Mouse (Mus musculus) CH12F3 (cell line): ENCODE measurements around the gene Lrfn3.

Experiments used
- in situ Hi-C: fragments of 300-500 bp; cut with MboI; formaldehyde crosslinking; loops from 2 replicates; pipeline ENCODE4 v1.14.3; 2020; ENCODE audit warnings: low sequenced_read_pairs

Lrfn3 gene

GRCm38 (mm10) chr7:30346635-30347379 lies 15.8 kb downstream of the Lrfn3 start:
- in situ Hi-C loops = no loop called here

GRCm38 (mm10) chr7:30339432-30340109 lies 23.0 kb downstream of the Lrfn3 start:
- in situ Hi-C loops = no loop called here

- in situ Hi-C loops = no loop called here
Observed at GRCm38 (mm10) chr7:30336384-30336783, 26.2 kb downstream of the Lrfn3 start.

GRCm38 (mm10) chr7:30335688-30336087 lies 26.9 kb downstream of the Lrfn3 start:
- in situ Hi-C loops = no loop called here

GRCm38 (mm10) chr7:30334563-30334962 lies 28.0 kb downstream of the Lrfn3 start:
- in situ Hi-C loops = no loop called here

DNA sequence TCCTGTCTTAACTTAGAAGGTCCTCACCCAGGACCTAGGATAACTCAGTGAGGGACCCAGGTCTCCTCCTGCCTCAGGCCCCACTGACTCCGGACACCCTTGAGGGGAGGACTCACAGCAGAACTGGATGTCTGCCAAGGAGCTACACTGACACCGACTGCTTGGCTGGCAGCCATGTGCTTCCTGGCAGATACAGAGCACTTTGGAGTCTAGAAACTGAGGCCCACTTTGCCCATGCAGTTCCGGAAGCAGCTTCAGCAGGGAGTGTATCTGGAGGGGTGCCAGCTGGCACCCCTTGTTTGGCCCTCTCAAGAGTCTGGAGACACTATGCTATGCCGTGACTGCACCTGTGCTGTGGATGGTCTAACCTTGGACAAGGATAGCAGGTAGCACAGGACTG lies 29.1 kb downstream of the Lrfn3 start:
- in situ Hi-C loops = no loop called here

DNA sequence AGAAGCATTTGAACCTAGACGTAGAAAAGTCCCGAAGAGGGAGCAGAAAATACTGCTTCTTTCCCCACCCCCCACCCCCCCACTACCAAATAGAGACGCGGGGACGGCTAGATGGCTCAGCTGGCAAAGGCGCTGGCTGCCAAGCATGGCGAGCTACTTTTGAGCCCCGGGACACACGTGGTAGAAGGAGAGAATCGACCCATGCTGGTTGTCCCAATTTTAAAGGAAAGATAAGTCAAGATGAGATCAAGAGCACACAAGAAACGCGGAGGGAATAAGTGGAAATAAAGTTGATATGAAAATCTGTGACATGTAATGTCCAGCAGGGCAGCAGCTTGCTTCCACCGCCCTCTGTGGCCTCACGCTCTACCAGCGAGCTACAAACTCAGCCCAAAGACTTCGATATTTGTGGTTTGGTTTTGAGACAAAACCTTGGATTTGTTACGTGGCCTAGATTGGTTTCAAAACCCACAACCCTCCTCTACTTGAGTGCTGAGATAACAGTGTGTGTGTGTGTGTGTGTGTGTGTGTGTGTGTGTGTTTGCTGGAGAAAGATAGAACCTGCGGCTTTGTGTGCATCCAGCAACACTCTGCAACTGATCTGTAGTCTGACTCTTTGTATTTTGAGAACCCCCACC lies 29.8 kb downstream of the Lrfn3 start:
- in situ Hi-C loops = no loop called here

- in situ Hi-C loops = no loop called here
Observed at GRCm38 (mm10) chr7:30331887-30332286, 30.7 kb downstream of the Lrfn3 start.

GRCm38 (mm10) chr7:30328379-30328778 lies 34.2 kb downstream of the Lrfn3 start:
- in situ Hi-C loops = no loop called here

- in situ Hi-C loops = no loop called here
Observed at GRCm38 (mm10) chr7:30327140-30327539, 35.4 kb downstream of the Lrfn3 start.

DNA sequence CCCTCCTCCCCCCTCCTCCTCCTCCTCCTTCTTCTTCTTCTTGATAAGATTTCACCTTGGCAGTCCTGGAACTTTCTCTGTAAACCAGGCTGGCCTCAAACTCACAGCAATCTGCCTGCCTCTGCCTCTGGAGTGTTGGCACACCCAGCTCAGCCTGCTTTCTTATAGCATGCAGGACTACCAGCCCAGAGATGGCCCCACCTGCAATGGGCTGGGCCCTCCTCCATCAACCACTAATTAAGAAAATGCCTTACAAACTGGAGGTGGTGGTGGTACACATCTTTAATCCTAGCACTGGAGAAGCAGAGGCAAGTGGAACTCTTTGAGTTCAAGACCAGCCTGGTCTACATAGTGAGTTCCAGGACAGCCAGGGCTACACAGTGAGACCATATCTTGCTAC lies 36.1 kb downstream of the Lrfn3 start:
- in situ Hi-C loops = no loop called here

DNA sequence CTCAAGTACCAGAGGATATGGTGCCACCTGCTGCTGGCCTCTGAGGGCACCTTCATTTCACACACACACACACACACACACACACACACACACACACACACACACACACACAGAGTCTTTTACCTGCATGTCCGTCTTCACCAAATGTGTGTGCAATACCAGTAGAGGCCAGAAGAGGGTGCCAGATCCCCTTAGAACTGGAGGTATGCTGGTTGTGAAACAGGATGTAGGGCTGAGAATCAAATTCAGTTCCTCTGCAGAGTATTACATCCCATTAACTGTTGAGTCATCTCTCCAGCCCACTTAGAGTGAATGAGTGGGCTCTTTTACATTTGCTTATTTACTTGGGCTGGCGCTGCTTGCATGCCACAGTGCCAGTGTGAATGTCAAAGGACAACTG lies 37.2 kb downstream of the Lrfn3 start:
- in situ Hi-C loops = no loop called here

GRCm38 (mm10) chr7:30324300-30324944 lies 38.1 kb downstream of the Lrfn3 start:
- in situ Hi-C loops = no loop called here

- in situ Hi-C loops = no loop called here
Observed at GRCm38 (mm10) chr7:30323795-30324194, 38.8 kb downstream of the Lrfn3 start, which contains the start of gene Sdhaf1. TSS of gene Sdhaf1 (minus strand) at chr7:30323895.

DNA sequence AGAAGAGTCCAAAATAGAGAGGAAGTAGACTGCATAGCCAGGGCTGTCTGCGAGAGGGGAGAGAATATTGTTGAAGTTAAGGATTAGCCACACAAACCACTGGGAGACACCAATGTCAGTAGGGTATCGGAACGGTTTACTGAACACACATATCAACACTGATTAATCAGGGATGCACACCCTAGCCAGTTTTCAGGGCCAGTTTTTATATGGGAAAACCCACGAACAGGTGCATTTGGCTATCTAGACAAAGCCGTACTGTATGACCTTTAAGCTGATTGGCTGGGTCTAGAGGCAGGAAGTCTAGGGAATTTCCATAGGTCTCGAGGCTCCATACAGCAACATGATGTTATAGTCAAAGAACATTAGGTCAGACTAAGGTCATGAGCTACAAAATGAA lies 39.7 kb downstream of the Lrfn3 start:
- in situ Hi-C loops = no loop called here

- in situ Hi-C loops = no loop called here
Observed at GRCm38 (mm10) chr7:30322285-30322667, 40.3 kb downstream of the Lrfn3 start.

GRCm38 (mm10) chr7:30321539-30322284 lies 40.9 kb downstream of the Lrfn3 start, which contains the start of gene E130208F15Rik:
TSS of gene E130208F15Rik (plus strand) at chr7:30321740.
- in situ Hi-C loops = no loop called here

GRCm38 (mm10) chr7:30320946-30321345 lies 41.6 kb downstream of the Lrfn3 start:
- in situ Hi-C loops = no loop called here

DNA sequence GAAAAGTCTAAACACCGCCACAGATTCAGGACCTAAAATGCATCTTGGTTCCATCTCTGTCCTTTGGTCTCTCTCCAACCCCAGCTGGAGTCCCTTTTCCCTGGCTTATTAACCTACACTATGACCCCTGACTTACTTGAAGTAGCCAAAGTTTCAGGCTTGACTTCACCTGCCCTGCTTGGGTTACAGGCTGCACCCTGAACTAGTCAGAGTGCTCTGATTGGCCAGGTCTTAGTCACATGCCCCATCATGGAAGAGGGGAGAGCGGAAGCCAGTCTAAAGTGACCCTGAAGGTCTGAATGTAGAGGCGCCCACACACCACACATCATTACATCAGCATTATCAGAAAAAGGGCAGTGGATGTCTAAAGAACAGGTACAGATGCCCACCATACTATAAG lies 44.4 kb downstream of the Lrfn3 start:
- in situ Hi-C loops = no loop called here
